16 mouse cellular contexts compared by ENCODE assay signal in the genomic region with DNA sequence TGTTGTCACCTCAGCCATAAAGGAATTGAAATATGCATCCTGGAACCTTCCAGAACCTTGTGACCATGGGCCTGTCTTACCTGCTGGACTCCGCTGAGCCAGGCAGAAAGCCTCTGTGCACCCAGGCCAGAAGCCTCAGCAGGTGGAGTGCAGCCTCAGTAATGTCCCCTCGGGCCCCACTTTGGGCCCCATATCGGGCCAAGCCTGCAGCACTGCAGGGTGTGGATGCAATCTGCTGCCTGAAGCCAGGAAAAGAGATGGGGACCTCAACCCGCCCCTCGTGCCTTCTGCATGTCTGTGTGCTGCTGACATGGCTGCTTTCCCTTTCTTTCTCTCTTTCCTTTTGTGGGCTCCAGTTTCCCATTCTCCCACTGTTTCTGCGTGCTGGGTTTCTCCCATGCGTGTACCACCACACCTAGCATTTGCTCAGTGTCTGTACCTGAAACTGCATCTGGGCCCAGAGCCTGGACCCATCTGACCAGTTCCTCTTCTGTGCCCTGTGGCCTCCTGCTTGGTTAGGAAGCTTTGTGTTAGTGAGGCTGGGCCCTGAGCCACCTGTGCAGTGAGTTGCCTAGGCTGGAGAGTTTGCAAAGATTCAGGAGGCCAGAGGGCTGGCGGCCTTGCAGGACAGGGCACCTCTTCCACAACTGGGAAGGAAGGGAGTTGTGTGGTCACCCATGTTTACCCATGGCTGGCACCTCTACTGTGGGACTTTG. TPM values are rescaled to one million over a fixed set of nuclear protein-coding genes. Genes with fewer than 3 reads are reported as not detected.
DNase-seq lines count a peak whose midpoint lies in the region; ATAC-seq and TF ChIP-seq lines count a peak whose summit lies in the region.
"Had no signal": no experiment of that assay in that cellular context is flagged by ENCODE, and none has a peak within 500 bp of the region (broad histone marks: within the 10 kb centered on the region; RNA-seq: fewer than 3 reads in every experiment).

No protein-coding gene starts in this region.

- peak; percentile 34 for DNase-seq in cerebellum, adult 9-11 months
- DNase-seq in cerebellum, adult 8-10 months = no peak
- no peak for DNase-seq in kidney, postnatal 0 days (ENCODE audit: low spot score)
- DNase-seq in kidney, adult 11 months = no peak
- peak; percentile 85 for DNase-seq in liver, adult 2 months (ENCODE audit: extremely low read depth, low read depth, low spot score)
- no peak for DNase-seq in left cerebral cortex, adult 9 months (ENCODE audit: low spot score in 2 of 2)
- DNase-seq in ovary, adult 18-20 months (ENCODE audit: low spot score) = no peak
- DNase-seq: adrenal gland, adult 2 months; cerebellum, adult 9-10 months; kidney, adult 2 months; lung, postnatal 4 days; thymus, postnatal 14 days had no signal

- peaks cover 15% of the 10 kb centered on the region for H3K4me1 ChIP-seq in kidney, postnatal 0 days (replicated peaks; ENCODE audit: insufficient read depth, low read length)
- H3K4me1 ChIP-seq in liver, adult 2 months (ENCODE audit: control insufficient read depth, insufficient read depth, low read length) = peaks cover 58% of the 10 kb centered on the region
- H3K4me1 ChIP-seq in stomach, embryonic 15.5 days = peaks cover 47% of the 10 kb centered on the region

- no peak for ATAC-seq in kidney, postnatal 0 days (replicated peaks; ENCODE audit: low FRiP score, low read depth)
- ATAC-seq in stomach, embryonic 15.5 days (ENCODE audit: insufficient read depth, low FRiP score, low read depth) = no peak
- ATAC-seq: midbrain, embryonic 16.5 days had no signal

- no peaks in the 10 kb centered on the region for H3K9me3 ChIP-seq in kidney, postnatal 0 days (replicated peaks; ENCODE audit: low read length)
- H3K9me3 ChIP-seq in stomach, embryonic 15.5 days = no peaks in the 10 kb centered on the region
- H3K9me3 ChIP-seq: forebrain, embryonic 10.5 days; neural tube, embryonic 12.5 days had no signal

- H3K27me3 ChIP-seq in kidney, postnatal 0 days (ENCODE audit: insufficient read depth, low read length) = no peaks in the 10 kb centered on the region
- H3K27me3 ChIP-seq in liver, adult 2 months (ENCODE audit: control insufficient read depth, insufficient read depth, low read length) = no peaks in the 10 kb centered on the region
- H3K27me3 ChIP-seq in stomach, embryonic 15.5 days (replicated peaks) = no peaks in the 10 kb centered on the region
- H3K27me3 ChIP-seq: neural tube, embryonic 12.5 days had no signal

- 87% methylated on average over 8 of the region's 8 CpGs for whole genome bisulfite sequencing in kidney, postnatal 0 days
- WGBS in liver, adult 2 months = 48% methylated on average over 8 of the region's 8 CpGs
- 89% methylated on average over 8 of the region's 8 CpGs for WGBS in stomach, embryonic 15.5 days

- no peak overlapping the region for H3K4me2 ChIP-seq in kidney, postnatal 0 days (ENCODE audit: low read length)
- no peak overlapping the region for H3K4me2 ChIP-seq in stomach, embryonic 15.5 days
- H3K4me2 ChIP-seq: neural tube, embryonic 12.5 days had no signal

- H3K36me3 ChIP-seq in kidney, postnatal 0 days (ENCODE audit: insufficient read depth, low read length) = peaks cover 23% of the 10 kb centered on the region
- peaks cover 6% of the 10 kb centered on the region; the same call in 1 of the 2 replicates for H3K36me3 ChIP-seq in liver, adult 2 months (ENCODE audit: control insufficient read depth, insufficient read depth, low read length)
- H3K36me3 ChIP-seq in stomach, embryonic 15.5 days = peaks cover 17% of the 10 kb centered on the region

- no peak for TF ChIP-seq CTCF in kidney, postnatal 0 days (IDR thresholded peaks at IDR 0.05; ENCODE audit: low read depth)
- TF ChIP-seq CTCF in liver, adult 2 months (IDR thresholded peaks at IDR 0.05; ENCODE audit: low read depth, low read length) = no peak

- H3K9ac ChIP-seq in kidney, postnatal 0 days (ENCODE audit: low read depth, low read length) = 0 out of 2 replicates have a peak overlapping the region, but pooled peaks have one; percentile 8
- peak overlapping the region; percentile 64 for H3K9ac ChIP-seq in liver, adult 2 months (ENCODE audit: low read depth, low read length)
- no peak overlapping the region for H3K9ac ChIP-seq in stomach, embryonic 15.5 days

- H3K27ac ChIP-seq in kidney, postnatal 0 days = no peak overlapping the region; the same call in 1 of the 2 replicates
- H3K27ac ChIP-seq in liver, adult 2 months (replicated peaks; ENCODE audit: insufficient read depth, low read depth, low read length) = peak overlapping the region; percentile 95
- peak overlapping the region; percentile 27; the same call in 1 of the 2 replicates for H3K27ac ChIP-seq in stomach, embryonic 15.5 days
- H3K27ac ChIP-seq: neural tube, embryonic 12.5 days had no signal

- TF ChIP-seq POLR2A in liver, adult 2 months (IDR thresholded peaks at IDR 0.05; ENCODE audit: extremely low read depth, insufficient read depth, low read length) = no peak

- H3K4me3 ChIP-seq in kidney, postnatal 0 days (replicated peaks; ENCODE audit: low read depth, low read length) = no peak overlapping the region
- no peak overlapping the region for H3K4me3 ChIP-seq in liver, adult 2 months (ENCODE audit: insufficient read depth, low read depth, low read length)
- no peak overlapping the region for H3K4me3 ChIP-seq in stomach, embryonic 15.5 days (replicated peaks)
- H3K4me3 ChIP-seq: forebrain, embryonic 10.5 days; neural tube, embryonic 12.5 days had no signal

- peaks cover 38% of the 10 kb centered on the region for H3K79me2 ChIP-seq in liver, adult 2 months (ENCODE audit: control insufficient read depth, insufficient read depth, low read length)

RNA-seq across cellular contexts. Expression of a gene that starts 10.7 kb away (rescaled TPM):
- polyA plus RNA-seq in kidney, postnatal 0 days (2015; fragmentation: Nextera tagmentation; extraction: Ambion mirVana) = 43.7 and 44.6 TPM in 2 replicates
- 38.0 and 39.9 TPM in 2 replicates for total RNA-seq in liver, adult 2 months (2014; rRNA removed)
- polyA plus RNA-seq in liver, adult 2 months (2012; rRNA removed) = 39.9 and 43.5 TPM in 2 replicates
- polyA plus RNA-seq in stomach, embryonic 15.5 days (2015; fragmentation: Nextera tagmentation; extraction: Ambion mirVana) = 62.4 and 66.4 TPM in 2 replicates

RNA-seq across cellular contexts. Expression of a gene that starts 11.2 kb away (rescaled TPM):
- 25.5 and 26.0 TPM in 2 replicates for polyA plus RNA-seq in kidney, postnatal 0 days (2015; fragmentation: Nextera tagmentation; extraction: Ambion mirVana)
- total RNA-seq in liver, adult 2 months (2014; rRNA removed) = 241 and 277 TPM in 2 replicates
- polyA plus RNA-seq in liver, adult 2 months (2012; rRNA removed) = 670 and 715 TPM in 2 replicates
- 111 and 148 TPM in 2 replicates for polyA plus RNA-seq in stomach, embryonic 15.5 days (2015; fragmentation: Nextera tagmentation; extraction: Ambion mirVana)

RNA-seq across cellular contexts. Expression of a gene that starts 20.2 kb away (rescaled TPM):
- 974 and 1,069 TPM in 2 replicates for polyA plus RNA-seq in kidney, postnatal 0 days (2015; fragmentation: Nextera tagmentation; extraction: Ambion mirVana)
- 510 and 571 TPM in 2 replicates for total RNA-seq in liver, adult 2 months (2014; rRNA removed)
- polyA plus RNA-seq in liver, adult 2 months (2012; rRNA removed) = 686 and 1,012 TPM in 2 replicates
- polyA plus RNA-seq in stomach, embryonic 15.5 days (2015; fragmentation: Nextera tagmentation; extraction: Ambion mirVana) = 904 and 948 TPM in 2 replicates

RNA-seq across cellular contexts. Expression of a gene that starts 23.1 kb away (rescaled TPM):
- 537 and 556 TPM in 2 replicates for polyA plus RNA-seq in kidney, postnatal 0 days (2015; fragmentation: Nextera tagmentation; extraction: Ambion mirVana)
- 165 and 186 TPM in 2 replicates for total RNA-seq in liver, adult 2 months (2014; rRNA removed)
- polyA plus RNA-seq in liver, adult 2 months (2012; rRNA removed) = 551 and 560 TPM in 2 replicates
- 326 and 364 TPM in 2 replicates for polyA plus RNA-seq in stomach, embryonic 15.5 days (2015; fragmentation: Nextera tagmentation; extraction: Ambion mirVana)

RNA-seq across cellular contexts. Expression of a gene that starts 23.7 kb away (rescaled TPM):
- polyA plus RNA-seq in kidney, postnatal 0 days (2015; fragmentation: Nextera tagmentation; extraction: Ambion mirVana) = 0.51 and 0.86 TPM in 2 replicates
- 0.09 and 0.20 TPM in 2 replicates for total RNA-seq in liver, adult 2 months (2014; rRNA removed)
- 0.19 and 0.20 TPM in 2 replicates for polyA plus RNA-seq in liver, adult 2 months (2012; rRNA removed)
- polyA plus RNA-seq in stomach, embryonic 15.5 days (2015; fragmentation: Nextera tagmentation; extraction: Ambion mirVana) = 5.0 and 5.2 TPM in 2 replicates

Comparison
In these comparisons a context has a peak if more than half of its experiments do, and no peak if none do; other contexts are left out.
1. DNase-seq: peak in cerebellum, adult 9-11 months (single experiment) and liver, adult 2 months (single experiment); none in cerebellum, adult 8-10 months (single experiment), kidney, postnatal 0 days (single experiment), kidney, adult 11 months (single experiment), left cerebral cortex, adult 9 months (0 of 2) and ovary, adult 18-20 months (single experiment).